Mouse (Mus musculus): ENCODE measurements around the gene Slc22a14. TPM values are rescaled to one million over a fixed set of nuclear protein-coding genes. Genes with fewer than 3 reads are reported as not detected.
A peak's percentile ranks its signal among the peaks of the same experiment; 100 is the strongest.

The Slc22a14 gene
- polyA plus RNA-seq (2016; fragmentation: Nextera tagmentation; extraction: Ambion mirVana), result not detected in 2 replicates

DNA sequence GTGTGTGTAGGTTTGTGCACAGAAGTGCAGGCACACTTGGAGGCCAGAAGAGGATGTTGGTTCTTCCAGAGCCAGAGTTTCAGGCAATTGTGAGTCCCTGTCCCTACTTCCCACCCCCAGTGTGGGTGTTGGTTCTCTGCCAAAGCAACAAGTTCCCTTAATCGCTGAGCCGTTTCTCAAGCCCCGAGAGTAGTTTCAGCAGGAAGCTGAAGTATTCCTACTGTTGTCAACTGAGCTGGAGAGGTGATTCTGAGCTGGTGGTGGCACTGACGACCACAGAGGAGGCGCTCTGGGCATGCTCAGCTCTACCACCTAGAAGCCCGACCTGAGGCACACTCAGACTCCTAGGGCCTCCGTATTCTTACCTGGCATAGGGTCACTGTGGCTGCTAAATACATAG, at the start of gene Slc22a14:
Slc22a14 (minus strand) TSS at position 270 of the 400 bp plus-strand sequence.
- H3K4me1 ChIP-seq, result no peaks in the 10 kb centered on the region
- H3K36me3 ChIP-seq, result peaks cover 23% of the 10 kb centered on the region
- no peak within 1 kb of the TSS for H3K27ac ChIP-seq (replicated peaks)
- no peak within 1 kb of the TSS for H3K4me3 ChIP-seq
- no peaks in the 10 kb centered on the region for H3K9me3 ChIP-seq (replicated peaks)
- H3K27me3 ChIP-seq (ENCODE audit: low read depth, poor library complexity, severe bottlenecking), result no peaks in the 10 kb centered on the region
- no peak for DNase-seq (ENCODE audit: low spot score)
- WGBS, result 82% methylated on average over 7 of the region's 7 CpGs

DNA sequence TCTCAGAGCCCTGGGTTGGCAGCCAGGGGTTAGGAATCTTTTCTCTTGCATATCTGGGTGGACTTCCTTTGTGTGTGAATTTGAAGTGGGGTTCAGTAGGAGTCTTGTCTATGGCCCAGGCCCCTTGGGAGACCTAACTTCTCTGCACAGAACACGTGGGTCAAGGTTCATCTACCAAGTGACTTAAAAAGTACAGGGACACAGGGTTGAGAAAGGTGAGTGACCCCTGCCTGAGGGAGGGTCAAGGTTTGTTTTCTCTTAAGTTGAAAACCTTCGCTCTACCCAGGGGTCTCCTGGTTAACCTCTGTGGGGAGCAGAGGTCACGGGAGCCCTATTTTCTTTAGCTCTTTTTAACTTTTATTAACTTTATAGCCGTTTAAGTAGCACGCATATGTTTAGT, 44.5 kb upstream of the Slc22a14 start:
- WGBS, result 80% methylated on average over 5 of the region's 5 CpGs
- H3K4me3 ChIP-seq, result no peak overlapping the region
- peaks cover 94% of the 10 kb centered on the region for H3K36me3 ChIP-seq

DNA sequence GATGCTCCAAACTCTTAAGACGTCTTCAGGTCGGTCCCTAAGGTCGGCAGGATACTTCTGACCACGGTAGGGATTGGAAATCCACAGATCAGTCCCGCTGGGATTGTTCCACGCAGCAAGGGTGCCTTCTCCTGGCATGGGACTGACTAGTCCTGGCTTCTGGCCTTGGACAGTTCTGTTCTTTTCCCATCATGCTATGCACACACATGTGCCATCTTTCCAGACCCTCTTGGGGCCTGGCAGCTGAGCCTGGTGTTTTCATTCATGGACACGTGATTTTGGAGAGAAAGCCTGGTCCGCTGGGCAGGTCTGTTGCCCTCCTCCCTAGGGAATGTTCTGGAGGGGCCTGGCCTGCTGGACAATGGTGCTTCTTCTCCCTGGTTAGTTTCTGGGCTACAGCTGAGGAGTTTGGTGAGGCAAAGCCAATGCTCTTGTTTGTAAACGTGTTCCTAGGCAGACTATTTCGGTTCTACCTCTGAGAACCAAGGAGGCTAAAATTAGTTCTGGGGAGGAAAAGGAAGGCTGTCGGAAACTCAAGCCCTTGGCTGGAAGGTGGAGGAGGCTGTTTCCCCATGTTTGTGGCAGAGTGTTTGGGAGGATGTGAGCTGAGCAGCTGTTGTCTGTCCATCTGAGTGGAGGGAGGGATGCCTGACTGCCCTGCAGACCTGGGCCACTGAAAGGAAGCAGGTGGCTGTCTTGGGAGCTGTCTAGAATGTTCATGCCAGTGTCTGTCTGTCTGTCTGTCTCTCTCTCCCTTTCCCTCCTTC, 43.7 kb upstream of the Slc22a14 start:
- 88% methylated on average over 11 of the region's 11 CpGs for WGBS
- Histone ChIP-seq H3K27me3 (ENCODE audit: low read depth, poor library complexity, severe bottlenecking) (no peaks in the 10 kb centered on the region), H3K4me3 (no peak overlapping the region), H3K27ac (replicated peaks) (no peak overlapping the region), H3K4me1 (peaks cover 41% of the 10 kb centered on the region), H3K9me3 (replicated peaks) (peaks cover 33% of the 10 kb centered on the region), H3K36me3 (peaks cover 97% of the 10 kb centered on the region)
- no peak for DNase-seq (ENCODE audit: low spot score)

More for the DNA sequence above, 44.5 kb upstream of the Slc22a14 start:
- no peak overlapping the region for H3K27ac ChIP-seq (replicated peaks)
- DNase-seq (ENCODE audit: low spot score), result no peak
- H3K27me3 ChIP-seq (ENCODE audit: low read depth, poor library complexity, severe bottlenecking), result no peaks in the 10 kb centered on the region
- H3K4me1 ChIP-seq, result peaks cover 34% of the 10 kb centered on the region
- peaks cover 33% of the 10 kb centered on the region for H3K9me3 ChIP-seq (replicated peaks)

DNA sequence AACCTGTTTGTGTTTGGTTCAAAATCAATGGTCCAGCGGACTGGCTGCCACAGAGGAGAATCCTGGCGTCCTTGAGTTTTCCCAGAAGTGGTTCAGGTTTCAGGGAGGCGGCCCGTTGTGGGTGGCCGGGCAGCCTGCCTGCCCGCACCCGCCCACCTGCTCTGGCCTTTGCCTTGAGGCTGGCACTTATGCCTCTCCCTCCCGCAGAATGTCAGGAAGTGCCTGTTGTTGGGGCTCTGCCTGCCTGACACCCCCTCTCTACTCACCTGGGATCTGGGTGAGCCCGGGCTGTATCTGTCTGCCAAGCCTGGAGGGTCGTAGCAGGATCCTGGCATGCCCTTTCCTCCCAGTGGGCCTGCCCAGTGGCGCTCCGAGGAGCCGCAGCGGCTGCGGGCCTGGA, 42.5 kb upstream of the Slc22a14 start:
- WGBS, result 82% methylated on average over 15 of the region's 15 CpGs
- Histone ChIP-seq H3K36me3 (peaks cover 89% of the 10 kb centered on the region), H3K27me3 (ENCODE audit: low read depth, poor library complexity, severe bottlenecking) (no peaks in the 10 kb centered on the region), H3K4me3 (no peak overlapping the region), H3K4me1 (peaks cover 50% of the 10 kb centered on the region), H3K9me3 (replicated peaks) (peaks cover 27% of the 10 kb centered on the region), H3K27ac (replicated peaks) (no peak overlapping the region)
- no peak for DNase-seq (ENCODE audit: low spot score)

DNA sequence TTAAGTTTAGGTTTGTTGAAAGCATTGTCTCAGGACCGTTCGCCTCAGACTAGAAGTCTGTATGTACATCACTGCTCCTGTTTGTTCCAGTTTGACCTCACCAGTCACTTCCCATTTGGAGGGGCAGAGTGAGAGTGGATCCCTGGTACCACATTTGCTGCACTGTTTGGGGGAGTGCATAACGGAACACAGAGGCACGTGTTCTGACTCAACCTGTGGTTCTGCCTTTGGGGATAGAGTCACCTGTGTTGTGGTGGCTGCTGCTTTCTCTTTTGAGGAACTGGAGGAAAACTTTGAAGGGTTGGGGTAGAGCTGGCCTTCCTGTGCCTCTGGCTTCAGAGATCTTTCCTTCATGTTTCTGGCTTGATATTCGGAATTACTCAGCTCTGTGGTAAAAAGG, 38.7 kb upstream of the Slc22a14 start:
- Histone ChIP-seq H3K9me3 (replicated peaks) (peaks cover 10% of the 10 kb centered on the region), H3K36me3 (peaks cover 51% of the 10 kb centered on the region), H3K27ac (replicated peaks) (peak overlapping the region; percentile 100), H3K4me3 (peak overlapping the region; percentile 79), H3K4me1 (peaks cover 57% of the 10 kb centered on the region), H3K27me3 (ENCODE audit: low read depth, poor library complexity, severe bottlenecking) (no peaks in the 10 kb centered on the region)
- no peak for DNase-seq (ENCODE audit: low spot score)
- WGBS, result 76% methylated on average over 5 of the region's 5 CpGs

DNA sequence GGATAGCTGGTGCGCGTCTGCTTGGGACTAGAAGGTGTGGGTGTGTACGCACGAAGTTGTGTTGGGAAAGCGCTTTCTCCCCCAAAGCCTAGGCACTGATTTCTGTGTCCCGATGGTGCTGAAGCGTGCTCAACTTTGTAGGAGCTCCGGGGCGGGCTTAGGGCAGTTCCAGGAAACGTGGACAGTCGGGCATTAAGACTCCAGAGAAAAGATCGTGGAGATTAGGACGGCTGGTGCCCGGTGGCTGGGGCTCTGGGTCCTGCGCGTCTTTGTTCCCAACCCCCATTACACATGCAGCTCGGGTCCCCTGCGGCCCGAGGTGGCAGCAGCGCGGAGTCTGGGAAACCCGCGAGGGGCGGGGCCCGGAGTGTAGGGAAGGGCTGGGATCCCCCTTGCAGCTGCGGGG, 37.9 kb upstream of the Slc22a14 start:
- Histone ChIP-seq H3K27ac (replicated peaks) (peak overlapping the region; percentile 100), H3K36me3 (peaks cover 42% of the 10 kb centered on the region), H3K9me3 (replicated peaks) (peaks cover 9% of the 10 kb centered on the region), H3K4me1 (peaks cover 50% of the 10 kb centered on the region), H3K4me3 (peak overlapping the region; percentile 79), H3K27me3 (ENCODE audit: low read depth, poor library complexity, severe bottlenecking) (no peaks in the 10 kb centered on the region)
- under 1% methylated on average over 26 of the region's 26 CpGs for WGBS
- DNase-seq (ENCODE audit: low spot score), result peak; percentile 81

DNA sequence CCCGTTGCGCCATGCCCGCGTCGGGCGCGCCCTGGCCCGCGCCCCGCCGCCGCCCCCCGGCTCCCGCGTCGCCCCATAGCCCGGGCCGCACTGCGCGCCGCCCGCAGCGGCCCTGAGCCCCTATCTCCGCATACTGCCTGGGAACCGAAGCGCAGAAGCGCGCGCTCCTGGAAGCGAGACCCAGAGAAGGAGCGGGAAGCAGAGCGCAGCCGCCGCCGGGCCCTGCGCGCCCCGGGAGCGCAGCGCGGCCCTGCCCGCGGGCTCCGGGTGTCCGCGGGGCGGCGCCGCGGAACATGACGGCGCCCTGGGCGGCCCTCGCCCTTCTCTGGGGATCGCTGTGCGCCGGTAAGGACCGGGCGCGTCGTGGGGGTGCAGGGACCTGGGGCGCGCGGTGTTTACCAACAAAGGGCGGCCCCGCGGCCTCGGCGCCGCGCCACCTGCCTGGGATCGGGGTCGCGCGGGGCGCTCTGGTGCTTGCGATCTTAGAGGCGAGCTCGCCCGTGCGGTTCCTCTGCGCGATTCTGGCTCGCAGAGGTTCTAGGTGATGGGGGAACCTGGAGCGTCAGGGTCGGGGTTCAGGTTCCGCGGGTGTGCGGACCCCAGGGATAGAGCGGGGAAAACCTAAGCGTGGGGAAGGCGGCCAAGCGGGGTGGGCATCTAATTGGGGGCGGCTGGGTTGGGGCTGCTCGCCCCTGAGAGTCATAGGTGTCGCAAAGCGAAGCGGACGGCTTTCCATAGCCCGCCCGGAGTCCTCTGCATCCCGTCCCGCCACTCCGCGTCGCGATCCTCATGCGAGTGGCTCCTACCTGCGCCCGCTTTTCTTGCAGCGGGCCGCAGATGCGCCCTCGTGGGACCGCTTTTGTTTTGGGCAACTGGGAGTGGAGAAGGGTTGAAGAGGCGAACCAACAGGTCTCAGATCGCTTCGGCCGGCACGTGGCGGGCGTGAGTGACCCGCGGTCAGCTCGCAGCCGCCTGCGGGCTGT, 37.2 kb upstream of the Slc22a14 start:
- Histone ChIP-seq H3K9me3 (replicated peaks) (peaks cover 2% of the 10 kb centered on the region; the same call in 1 of the 2 replicates), H3K27ac (replicated peaks) (peak overlapping the region; percentile 100), H3K4me3 (peak overlapping the region; percentile 79), H3K36me3 (peaks cover 35% of the 10 kb centered on the region), H3K4me1 (peaks cover 44% of the 10 kb centered on the region), H3K27me3 (ENCODE audit: low read depth, poor library complexity, severe bottlenecking) (no peaks in the 10 kb centered on the region)
- WGBS, result under 1% methylated on average over 127 of the region's 127 CpGs
- DNase-seq (ENCODE audit: low spot score), result peak; percentile 64

DNA sequence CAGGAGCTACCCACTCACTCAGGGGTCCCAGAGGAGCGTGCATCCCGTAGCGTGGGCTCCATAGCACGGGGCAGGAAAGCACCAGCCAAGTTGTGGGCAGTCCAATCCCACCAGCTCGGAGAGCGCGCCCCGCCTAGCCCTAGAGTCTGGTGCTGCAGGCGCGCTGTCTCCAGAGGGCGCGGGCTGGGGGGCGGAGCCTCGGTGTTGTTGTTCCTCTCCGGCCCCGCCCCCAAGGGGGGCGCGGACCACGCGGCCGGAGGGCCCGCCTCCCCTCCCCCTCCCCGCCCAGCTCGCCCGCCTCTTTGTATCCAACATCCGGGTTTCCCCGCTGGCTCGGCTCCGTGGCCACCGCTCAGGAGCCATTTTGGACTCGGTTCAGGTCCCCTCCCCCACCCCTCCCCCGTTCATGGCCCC, 36.5 kb upstream of the Slc22a14 start, which contains the start of gene Acvr2b:
Acvr2b (plus strand) TSS at position 318 of the 414 bp plus-strand sequence.
- peaks cover 28% of the 10 kb centered on the region for H3K36me3 ChIP-seq
- peak within 1 kb of the TSS; percentile 79 for H3K4me3 ChIP-seq
- no peaks in the 10 kb centered on the region for H3K27me3 ChIP-seq (ENCODE audit: low read depth, poor library complexity, severe bottlenecking)
- H3K9me3 ChIP-seq (replicated peaks), result no peaks in the 10 kb centered on the region
- 0% methylated on average over 18 of the region's 32 CpGs for WGBS
- DNase-seq (ENCODE audit: low spot score), result peak; percentile 98
- H3K4me1 ChIP-seq, result peaks cover 44% of the 10 kb centered on the region
- peak within 1 kb of the TSS; percentile 100 for H3K27ac ChIP-seq (replicated peaks)

DNA sequence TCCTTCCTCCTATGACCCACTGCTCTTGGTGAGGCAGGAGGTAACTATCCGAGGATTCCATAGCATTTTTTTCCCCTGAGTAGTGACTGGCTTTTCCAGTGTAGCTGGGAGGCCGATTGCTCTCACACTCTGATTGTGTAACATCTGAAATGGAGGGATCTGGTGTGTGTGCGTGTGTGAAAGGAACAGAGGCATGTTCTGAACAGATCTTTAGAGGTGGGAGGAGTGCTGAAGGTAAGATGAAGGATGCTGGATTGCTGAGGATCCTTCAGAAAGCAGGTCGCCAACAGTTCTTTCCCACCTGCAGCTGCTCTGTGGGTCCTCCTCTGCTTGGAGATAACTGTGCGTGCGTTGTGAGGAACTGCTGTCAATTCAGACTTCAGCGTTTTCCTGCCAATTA, 36.0 kb upstream of the Slc22a14 start:
- 5% methylated on average over 7 of the region's 7 CpGs for WGBS
- Histone ChIP-seq H3K27ac (replicated peaks) (peak overlapping the region; percentile 100), H3K4me1 (peaks cover 42% of the 10 kb centered on the region), H3K36me3 (peaks cover 23% of the 10 kb centered on the region), H3K27me3 (ENCODE audit: low read depth, poor library complexity, severe bottlenecking) (no peaks in the 10 kb centered on the region), H3K4me3 (peak overlapping the region; percentile 79), H3K9me3 (replicated peaks) (no peaks in the 10 kb centered on the region)
- no peak for DNase-seq (ENCODE audit: low spot score)

DNA sequence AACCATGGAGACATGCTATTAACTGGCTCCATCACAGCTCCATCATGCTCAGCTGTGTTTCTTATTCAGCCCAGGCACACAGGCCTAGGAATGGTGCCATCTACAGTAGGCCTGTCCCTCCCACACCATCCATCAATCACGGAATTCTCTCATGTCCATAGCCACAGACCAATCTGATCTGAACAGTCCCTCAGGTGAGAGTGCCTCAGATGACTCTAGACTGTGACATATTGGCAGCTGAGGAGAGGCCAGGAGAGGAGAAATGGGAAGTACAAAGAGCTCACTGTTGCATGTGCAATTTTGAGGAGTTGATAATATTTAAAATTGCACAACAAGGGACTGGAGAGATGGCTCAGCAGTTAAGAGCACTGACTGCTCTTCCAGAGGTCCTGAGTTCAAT, 29.5 kb upstream of the Slc22a14 start:
- Histone ChIP-seq H3K4me3 (no peak overlapping the region), H3K27me3 (ENCODE audit: low read depth, poor library complexity, severe bottlenecking) (no peaks in the 10 kb centered on the region)

DNA sequence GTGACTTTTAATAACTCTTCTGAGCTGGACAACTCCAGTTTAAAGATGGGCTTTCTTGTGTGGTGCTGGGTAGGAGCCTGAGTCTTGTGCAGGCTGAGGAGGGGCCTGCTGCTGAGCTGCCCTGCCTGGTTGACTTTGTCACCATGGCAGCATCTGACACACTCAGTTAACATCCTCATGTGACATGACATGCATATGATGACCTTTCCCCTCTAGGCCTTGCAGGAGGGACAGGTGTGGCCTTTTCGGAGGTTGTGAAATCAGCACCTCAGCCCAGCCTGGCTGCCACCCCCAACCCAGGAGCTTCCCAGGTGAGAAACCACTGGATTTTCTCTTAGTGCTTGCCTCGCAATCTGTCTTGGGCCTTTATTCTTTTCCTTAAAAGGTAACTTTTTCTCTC, 24.9 kb upstream of the Slc22a14 start:
- H3K4me1 ChIP-seq, result no peaks in the 10 kb centered on the region
- H3K4me3 ChIP-seq, result no peak overlapping the region
- 91% methylated on average over 2 of the region's 2 CpGs for WGBS
- H3K9me3 ChIP-seq (replicated peaks), result no peaks in the 10 kb centered on the region
- H3K36me3 ChIP-seq, result peaks cover 34% of the 10 kb centered on the region
- H3K27ac ChIP-seq (replicated peaks), result no peak overlapping the region
- DNase-seq (ENCODE audit: low spot score), result no peak
- H3K27me3 ChIP-seq (ENCODE audit: low read depth, poor library complexity, severe bottlenecking), result no peaks in the 10 kb centered on the region

More for the DNA sequence above, 29.5 kb upstream of the Slc22a14 start:
- DNase-seq (ENCODE audit: low spot score), result no peak
- 92% methylated on average over 1 of the region's 1 CpGs for WGBS
- no peaks in the 10 kb centered on the region for H3K4me1 ChIP-seq
- H3K36me3 ChIP-seq, result peaks cover 19% of the 10 kb centered on the region; the same call in 1 of the 2 replicates
- H3K9me3 ChIP-seq (replicated peaks), result no peaks in the 10 kb centered on the region
- no peak overlapping the region for H3K27ac ChIP-seq (replicated peaks)

DNA sequence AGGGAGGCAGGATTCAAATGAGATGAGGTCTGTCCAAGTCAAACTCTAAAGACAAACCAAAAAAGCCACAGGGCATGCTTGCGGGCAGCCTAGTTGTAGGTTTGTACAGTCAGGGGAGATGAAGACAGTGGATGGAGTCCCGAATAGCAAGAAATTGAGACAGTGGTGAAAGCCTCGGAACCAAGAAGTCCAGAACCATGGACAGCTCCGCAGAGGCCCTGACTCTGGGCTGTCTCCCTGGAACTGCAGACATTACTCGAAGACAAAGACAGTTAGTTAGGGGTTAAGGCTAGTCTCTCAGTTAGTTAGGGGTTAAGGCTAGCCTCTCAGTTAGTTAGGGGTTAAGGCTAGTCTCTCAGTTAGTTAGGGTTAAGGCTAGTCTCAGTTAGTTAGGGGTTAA, 23.6 kb upstream of the Slc22a14 start:
- Histone ChIP-seq H3K9me3 (replicated peaks) (no peaks in the 10 kb centered on the region), H3K27me3 (ENCODE audit: low read depth, poor library complexity, severe bottlenecking) (no peaks in the 10 kb centered on the region), H3K36me3 (peaks cover 42% of the 10 kb centered on the region), H3K4me1 (no peaks in the 10 kb centered on the region), H3K27ac (replicated peaks) (no peak overlapping the region), H3K4me3 (no peak overlapping the region)
- no peak for DNase-seq (ENCODE audit: low spot score)
- WGBS, result 55% methylated on average over 5 of the region's 5 CpGs
